Mouse (Mus musculus): ENCODE data around the gene Wbp2. TPM values are rescaled to one million over a fixed set of nuclear protein-coding genes. Genes with fewer than 3 reads are reported as not detected.

Gene Wbp2
- total RNA-seq, 2 experiments from 2014 or later, result 107 TPM

GRCm38 (mm10) chr11:116029086-116029865 is 57.5 kb downstream of the Wbp2 start:
- DNase-seq, result no peak

Other genes with a start within 250 kb of the Wbp2 start
- gene Myo15b, start 228.6 kb downstream of the Wbp2 start, total RNA-seq (2021), result under 1 TPM; 0.16 to 0.19 TPM
- 10 to 100 TPM; 28.7 to 29.9 TPM for gene Smim5, start 187.0 kb downstream of the Wbp2 start, total RNA-seq (2021)
- gene Smim6, start 175.0 kb downstream of the Wbp2 start, total RNA-seq (2021), result under 1 TPM in 1 of 2 experiments, not detected in 1; 0.27 TPM
- 10 to 100 TPM; 25.7 to 29.0 TPM for gene Sap30bp, start 153.7 kb downstream of the Wbp2 start, total RNA-seq (2021)
- 1 to 10 TPM; 8.0 to 10.0 TPM for gene Recql5, start 153.5 kb downstream of the Wbp2 start, total RNA-seq (2021)
- gene Itgb4, start 112.3 kb downstream of the Wbp2 start, total RNA-seq (2021), result 1 to 10 TPM; 5.0 to 5.4 TPM
- 10 to 100 TPM; 52.9 to 54.3 TPM for gene Galk1, start 74.3 kb downstream of the Wbp2 start, total RNA-seq (2021)
- gene H3f3b, start 59.0 kb downstream of the Wbp2 start, total RNA-seq (2021), result 100 to 1,000 TPM; 466 to 502 TPM
- gene Unk, start 56.7 kb downstream of the Wbp2 start, total RNA-seq (2021), result 10 to 100 TPM; 22.3 to 25.0 TPM
- under 1 TPM; 0.88 to 0.95 TPM for gene Unc13d, start 9.0 kb downstream of the Wbp2 start, total RNA-seq (2021)
- gene Trim47, start 40.2 kb upstream of the Wbp2 start, total RNA-seq (2021), result 10 to 100 TPM; 47.1 to 50.9 TPM
- gene Trim65, start 44.1 kb upstream of the Wbp2 start, total RNA-seq (2021), result 1 to 10 TPM; 4.3 to 4.8 TPM
- 10 to 100 TPM; 52.5 to 55.3 TPM for gene Mrpl38, start 51.9 kb upstream of the Wbp2 start, total RNA-seq (2021)
- 10 to 100 TPM; 20.2 to 21.5 TPM for gene Fbf1, start 81.2 kb upstream of the Wbp2 start, total RNA-seq (2021)
- gene Ten1, start 111.9 kb upstream of the Wbp2 start, total RNA-seq (2021), result 10 to 100 TPM; 32.7 to 39.6 TPM
- 10 to 100 TPM; 70.3 to 73.3 TPM for gene Acox1, start 112.0 kb upstream of the Wbp2 start, total RNA-seq (2021)
- 1 to 10 TPM; 1.2 to 1.6 TPM for gene Evpl, start 151.1 kb upstream of the Wbp2 start, total RNA-seq (2021)
- gene Srp68, start 187.2 kb upstream of the Wbp2 start, total RNA-seq (2021), result 10 to 100 TPM; 60.5 to 61.7 TPM
- gene Galr2, start 193.9 kb upstream of the Wbp2 start, total RNA-seq (2021), result not detected
- gene Exoc7, start 220.2 kb upstream of the Wbp2 start, total RNA-seq (2021), result 10 to 100 TPM; 54.0 to 62.6 TPM
- gene Foxj1, start 248.4 kb upstream of the Wbp2 start, total RNA-seq (2021), result under 1 TPM in 1 of 2 experiments, not detected in 1; 0.23 TPM

Measured in heart, postnatal 4 days (tissue).